Mouse (Mus musculus): ENCODE results near the gene Notch2.

DNA sequence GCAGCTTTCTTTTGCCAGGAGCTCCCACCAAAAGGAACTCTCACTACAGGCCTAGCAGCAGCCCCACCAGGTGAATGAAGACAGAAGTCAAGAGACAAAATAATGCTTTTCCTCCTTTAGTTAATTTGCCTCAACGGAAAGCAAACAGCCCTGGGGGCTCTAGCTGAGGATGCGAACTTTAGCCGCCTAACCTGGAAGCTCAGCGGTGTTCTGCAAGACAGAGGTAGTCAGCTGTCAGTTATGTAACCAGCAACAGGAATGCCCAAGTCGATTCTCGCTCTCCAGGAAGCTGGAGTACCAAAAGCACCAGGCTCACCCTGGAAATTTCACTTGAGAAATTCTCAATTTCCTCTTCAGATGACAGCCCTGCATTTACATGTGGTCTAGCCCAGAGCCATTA is 36.6 kb upstream of the Notch2 start:
- TF ChIP-seq CTCF (IDR thresholded peaks at IDR 0.05; ENCODE audit: control insufficient read depth, insufficient read depth, insufficient replicate concordance, low read depth, low read length): no peak
- no peak for TF ChIP-seq POLR2A (IDR thresholded peaks at IDR 0.05; ENCODE audit: control insufficient read depth, low read depth, low read length)

All from testis, adult 2 months (tissue).